Mouse (Mus musculus) activated CD4-positive, CD25-positive, alpha-beta regulatory T cell (primary cell): ENCODE data around the gene Gm3238. TPM values are rescaled to one million over a fixed set of nuclear protein-coding genes. Genes with fewer than 3 reads are reported as not detected.

ENCODE experiments used
- polyA plus RNA-seq, 2 experiments: library from polyadenylated mRNA; unstranded; fragments of 100-300 nt; shearing (Covaris generic); gene quantifications; one replicate each; pipeline ENCODE4 v1.2.1; 2017

Gm3238 gene
- polyA plus RNA-seq, result not detected

GRCm38 (mm10) chr10:77771225-77771624, at the start of gene Gm3238:
Gm3238 (minus strand) TSS chr10:77771325.

GRCm38 (mm10) chr10:77814382-77814781, 43.3 kb upstream of the Gm3238 start, which contains the start of gene Gm2696:
Gm2696 (plus strand) TSS chr10:77814682.

GRCm38 (mm10) chr10:77811743-77812142, 40.6 kb upstream of the Gm3238 start, which contains the start of gene Gm9507:
Gm9507 (minus strand) TSS chr10:77811843.

GRCm38 (mm10) chr10:77798921-77799508, 27.9 kb upstream of the Gm3238 start, which contains the start of gene Gm19668:
Gm19668 (minus strand) TSS chr10:77799133.

GRCm38 (mm10) chr10:77794976-77795375, 23.9 kb upstream of the Gm3238 start, which contains the start of gene Gm9639:
Gm9639 (minus strand) TSS chr10:77795076.

GRCm38 (mm10) chr10:77787876-77788275, 16.8 kb upstream of the Gm3238 start, which contains the start of gene Gm7137:
Gm7137 (minus strand) TSS chr10:77788200.

GRCm38 (mm10) chr10:77782442-77782841, 11.3 kb upstream of the Gm3238 start, which contains the start of gene Gm3250:
Gm3250 (minus strand) TSS chr10:77782542.

GRCm38 (mm10) chr10:77776844-77777243, 5.7 kb upstream of the Gm3238 start, which contains the start of gene Gm7138:
Gm7138 (minus strand) TSS chr10:77776944.

GRCm38 (mm10) chr10:77759582-77759981, 11.5 kb downstream of the Gm3238 start, which contains the start of gene Gm3233:
Gm3233 (minus strand) TSS chr10:77759682.

GRCm38 (mm10) chr10:77751254-77751653, 19.9 kb downstream of the Gm3238 start, which contains the start of gene Gm9736:
Gm9736 (minus strand) TSS chr10:77751354.

GRCm38 (mm10) chr10:77741924-77742688, 29.0 kb downstream of the Gm3238 start, which contains the start of gene Gm18596:
Gm18596 (minus strand) TSS chr10:77742638.

GRCm38 (mm10) chr10:77726186-77726585, 44.9 kb downstream of the Gm3238 start, which contains the start of gene Gm10100:
Gm10100 (plus strand) TSS chr10:77726486.

Other genes with a start within 250 kb of the Gm3238 start
- 100 to 1,000 TPM; 393 to 587 TPM for gene Itgb2, start 241.1 kb downstream of the Gm3238 start, polyA plus RNA-seq
- 10 to 100 TPM; 80.5 to 89.8 TPM for gene Pttg1ip, start 189.6 kb downstream of the Gm3238 start, polyA plus RNA-seq
- gene Sumo3, start 165.2 kb downstream of the Gm3238 start, polyA plus RNA-seq, result 100 to 1,000 TPM; 101 to 149 TPM
- not detected for gene Gm49325, start 165.1 kb downstream of the Gm3238 start, polyA plus RNA-seq
- 10 to 100 TPM; 44.2 to 47.5 TPM for gene Ube2g2, start 149.1 kb downstream of the Gm3238 start, polyA plus RNA-seq
- under 1 TPM; 0.29 to 0.33 TPM for gene Tspear, start 84.8 kb downstream of the Gm3238 start, polyA plus RNA-seq
- not detected for gene Gm19402, start 80.6 kb downstream of the Gm3238 start, polyA plus RNA-seq
- gene Gm9508, start 74.1 kb downstream of the Gm3238 start, polyA plus RNA-seq, result not detected
- gene Gm10272, start 64.7 kb downstream of the Gm3238 start, polyA plus RNA-seq, result not detected
- under 1 TPM in 1 of 2 experiments, not detected in 1; 0.65 TPM for gene Gm10024, start 59.9 kb downstream of the Gm3238 start, polyA plus RNA-seq
- gene Gm10142, start 55.5 kb downstream of the Gm3238 start, polyA plus RNA-seq, result not detected
- not detected for gene Krtap12-1, start 50.7 kb downstream of the Gm3238 start, polyA plus RNA-seq
- gene Gm10100, start 44.8 kb downstream of the Gm3238 start, polyA plus RNA-seq, result not detected
- not detected for gene Gm18596, start 28.7 kb downstream of the Gm3238 start, polyA plus RNA-seq
- not detected for gene Gm9736, start 20.0 kb downstream of the Gm3238 start, polyA plus RNA-seq
- gene Gm3233, start 11.6 kb downstream of the Gm3238 start, polyA plus RNA-seq, result not detected
- not detected for gene Gm7138, start 5.6 kb upstream of the Gm3238 start, polyA plus RNA-seq
- not detected for gene Gm3250, start 11.2 kb upstream of the Gm3238 start, polyA plus RNA-seq
- gene Gm7137, start 16.9 kb upstream of the Gm3238 start, polyA plus RNA-seq, result not detected
- not detected for gene Gm9639, start 23.8 kb upstream of the Gm3238 start, polyA plus RNA-seq
- not detected for gene Gm19668, start 27.8 kb upstream of the Gm3238 start, polyA plus RNA-seq
- gene Gm9507, start 40.5 kb upstream of the Gm3238 start, polyA plus RNA-seq, result not detected
- gene Gm2696, start 43.4 kb upstream of the Gm3238 start, polyA plus RNA-seq, result not detected
- under 1 TPM in 1 of 2 experiments, not detected in 1; 0.21 TPM for gene Krtap10-4, start 55.8 kb upstream of the Gm3238 start, polyA plus RNA-seq
- gene Krtap10-10, start 64.6 kb upstream of the Gm3238 start, polyA plus RNA-seq, result not detected
- gene Gm36176, start 75.5 kb upstream of the Gm3238 start, polyA plus RNA-seq, result not detected
- not detected for gene Gm10318, start 81.5 kb upstream of the Gm3238 start, polyA plus RNA-seq
- not detected for gene Gm3285, start 90.7 kb upstream of the Gm3238 start, polyA plus RNA-seq
- under 1 TPM in 1 of 2 experiments, not detected in 1; 0.22 TPM for gene Lrrc3, start 131.2 kb upstream of the Gm3238 start, polyA plus RNA-seq
- 1 to 10 TPM; 1.2 to 1.7 TPM for gene Trpm2, start 199.2 kb upstream of the Gm3238 start, polyA plus RNA-seq
- 10 to 100 TPM in 1 of 2 experiments, 1 to 10 TPM in 1; 5.0 to 11.3 TPM for gene 1810043G02Rik, start 207.2 kb upstream of the Gm3238 start, polyA plus RNA-seq
- 10 to 100 TPM; 53.8 to 58.8 TPM for gene Pfkl, start 238.8 kb upstream of the Gm3238 start, polyA plus RNA-seq